Mouse (Mus musculus) Patski (cell line): ENCODE data around the gene Yaf2. TPM values are rescaled to one million over a fixed set of nuclear protein-coding genes. Genes with fewer than 3 reads are reported as not detected.

Source experiments
- ATAC-seq: fragments of 100-300 bp; one replicate; pipeline ENCODE4 v1.8.0; 2021
- CTCF ChIA-PET: fragments of 350-600 bp; sonication (Branson Sonifier 250); formaldehyde crosslinking; loops from one replicate; lab custom pipeline; 2022; ENCODE audit warnings: inconsistent platforms; lab: Charles Lee
- POLR2A ChIA-PET: fragments of 350-600 bp; sonication (Branson Sonifier 250); formaldehyde crosslinking; loops from one replicate; lab custom pipeline; 2022; ENCODE audit warnings: antibody characterized with exemption, inconsistent platforms; lab: Charles Lee
- DNase-seq: peaks from one replicate; pipeline ENCODE4 v3.0.0-alpha.2; 2011; ENCODE audit warnings: low read depth, low spot score
- H3K27me3 ChIP-seq: fragments of 371-371 bp; one replicate; pipeline ENCODE4 v1.5.1; 2021
- CTCF ChIP-seq: fragments of 100-300 bp; IDR thresholded peaks from one replicate; pipeline ENCODE4 v1.5.1; 2021
- in situ Hi-C: fragments of 300-500 bp; cut with MboI; formaldehyde crosslinking; loops from 3 replicates; pipeline ENCODE4 v1.11.1; 2018; ENCODE audit warnings: low pct_unique_long_range_greater_than_20kb, mixed read lengths
- polyA plus RNA-seq: library from polyadenylated mRNA; unstranded; gene quantifications from one replicate; pipeline ENCODE4 v1.2.3, GENCODE M21; 2021

Gene Yaf2
- polyA plus RNA-seq, 1 experiment from 2014 or later = 56.5 TPM

GRCm38 (mm10) chr15:93287628-93288027 lies 49.1 kb downstream of the Yaf2 start:
- in situ Hi-C loops = no loop called here
- no peaks in the 10 kb centered on the region for H3K27me3 ChIP-seq
- ChIA-PET POLR2A (no interaction called here), CTCF (interaction anchor here (1.2 kb wide), 1 partner anchor 28 kb away, joined by 3 read pairs; no protein-coding TSS in a partner anchor)
- DNase-seq = no peak
- no peak for ATAC-seq
- TF ChIP-seq CTCF = no peak

DNA sequence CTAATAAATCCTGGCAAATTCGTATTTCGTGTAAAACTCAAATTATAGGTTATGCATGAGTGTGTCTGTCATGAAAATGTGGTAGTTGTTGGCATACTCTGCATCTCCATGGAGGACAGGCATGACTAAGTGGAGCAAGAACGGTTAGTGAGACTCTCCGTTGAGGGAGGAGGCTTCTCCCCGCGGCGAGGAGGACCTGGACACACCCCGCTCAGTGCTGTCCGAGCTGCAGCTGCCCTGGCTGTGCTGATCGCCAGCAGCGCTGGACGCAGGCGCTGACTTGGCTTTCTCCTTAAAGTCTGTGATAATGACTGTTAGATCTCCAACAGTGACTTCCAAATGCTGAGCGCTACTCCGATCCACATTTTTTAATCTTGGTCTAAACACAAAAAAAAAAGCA lies 51.5 kb downstream of the Yaf2 start:
- in situ Hi-C loops = no loop called here
- ATAC-seq = no peak
- no peak for DNase-seq
- no peaks in the 10 kb centered on the region for H3K27me3 ChIP-seq
- TF ChIP-seq CTCF = no peak
- POLR2A ChIA-PET = no interaction called here
- CTCF ChIA-PET = interaction anchor here (0.9 to 2.4 kb wide), 3 partner anchors 9 to 13 kb away, joined by 3 to 7 read pairs (median 6); partner anchors contain the start of gene Gxylt1

- no peaks in the 10 kb centered on the region for H3K27me3 ChIP-seq
- ChIA-PET POLR2A (no interaction called here), CTCF (interaction anchor here (1.2 kb wide), 1 partner anchor 17 kb away, joined by 5 read pairs; no protein-coding TSS in a partner anchor)
- no peak for TF ChIP-seq CTCF
- in situ Hi-C loops = no loop called here
- ATAC-seq (no peak), DNase-seq (no peak)
Observed at GRCm38 (mm10) chr15:93284326-93284725, 52.4 kb downstream of the Yaf2 start.

GRCm38 (mm10) chr15:93283349-93283748 lies 53.4 kb downstream of the Yaf2 start:
- in situ Hi-C loops = no loop called here
- TF ChIP-seq CTCF = no peak
- ChIA-PET CTCF (no interaction called here), POLR2A (no interaction called here)
- ATAC-seq = no peak
- no peak for DNase-seq
- no peaks in the 10 kb centered on the region for H3K27me3 ChIP-seq

DNA sequence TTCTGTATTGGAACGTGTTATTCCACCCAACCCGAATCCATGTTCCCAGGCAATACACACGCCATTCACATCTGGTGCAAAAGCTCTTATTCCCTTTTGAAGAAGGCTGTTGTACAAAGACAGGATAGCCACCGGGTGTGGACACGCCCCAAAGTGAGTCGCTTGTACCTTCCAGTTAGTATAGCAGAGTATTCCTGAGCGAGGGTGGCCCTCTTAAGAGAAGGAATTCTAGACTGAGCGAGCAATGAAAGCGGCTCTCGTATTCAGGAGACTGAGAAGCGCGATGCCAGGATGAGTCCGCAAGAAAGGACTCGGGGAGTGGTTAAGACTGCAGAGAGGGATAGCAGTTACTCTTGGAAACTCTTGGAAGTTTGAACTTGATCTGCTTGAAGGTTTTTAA lies 60.5 kb downstream of the Yaf2 start:
- TF ChIP-seq CTCF = no peak
- POLR2A ChIA-PET = interaction anchor here (1.7 kb wide), 1 partner anchor 61 kb away, joined by 4 read pairs; the partner anchor contains the start of gene Yaf2
- no peaks in the 10 kb centered on the region for H3K27me3 ChIP-seq
- CTCF ChIA-PET = interaction anchor here (0.8 to 1.6 kb wide), 2 partner anchors 10 to 21 kb away, joined by 3 to 6 read pairs; no protein-coding TSS in a partner anchor
- no peak for DNase-seq
- in situ Hi-C loops = no loop called here
- no peak for ATAC-seq

DNA sequence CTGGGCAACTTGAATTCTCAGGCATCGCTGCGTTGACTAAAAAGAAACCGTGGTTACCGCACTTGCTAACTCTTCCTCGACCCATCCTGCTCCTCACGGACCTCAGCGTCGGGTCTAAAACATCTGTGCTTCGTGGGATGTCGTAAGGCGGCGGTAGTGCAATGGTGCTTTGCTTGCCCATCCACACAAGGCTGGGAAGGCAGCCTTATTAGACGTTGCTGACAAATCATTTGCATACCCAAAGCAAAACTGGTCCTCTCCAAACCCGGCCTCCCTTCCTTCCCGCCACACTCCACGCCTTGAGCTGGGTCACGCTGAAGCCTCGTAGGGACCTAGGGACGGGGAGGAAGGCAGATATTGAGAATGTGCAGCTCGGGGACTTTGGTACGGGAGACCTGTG lies 61.1 kb downstream of the Yaf2 start:
- in situ Hi-C loops = no loop called here
- ATAC-seq = peak; percentile 52
- H3K27me3 ChIP-seq = no peaks in the 10 kb centered on the region
- POLR2A ChIA-PET = interaction anchor here (1.7 kb wide), 1 partner anchor 61 kb away, joined by 4 read pairs; the partner anchor contains the start of gene Yaf2
- CTCF ChIA-PET = interaction anchor here (0.8 to 1.6 kb wide), 2 partner anchors 11 to 22 kb away, joined by 3 to 6 read pairs; no protein-coding TSS in a partner anchor
- DNase-seq = peak; percentile 13
- no peak for TF ChIP-seq CTCF

DNA sequence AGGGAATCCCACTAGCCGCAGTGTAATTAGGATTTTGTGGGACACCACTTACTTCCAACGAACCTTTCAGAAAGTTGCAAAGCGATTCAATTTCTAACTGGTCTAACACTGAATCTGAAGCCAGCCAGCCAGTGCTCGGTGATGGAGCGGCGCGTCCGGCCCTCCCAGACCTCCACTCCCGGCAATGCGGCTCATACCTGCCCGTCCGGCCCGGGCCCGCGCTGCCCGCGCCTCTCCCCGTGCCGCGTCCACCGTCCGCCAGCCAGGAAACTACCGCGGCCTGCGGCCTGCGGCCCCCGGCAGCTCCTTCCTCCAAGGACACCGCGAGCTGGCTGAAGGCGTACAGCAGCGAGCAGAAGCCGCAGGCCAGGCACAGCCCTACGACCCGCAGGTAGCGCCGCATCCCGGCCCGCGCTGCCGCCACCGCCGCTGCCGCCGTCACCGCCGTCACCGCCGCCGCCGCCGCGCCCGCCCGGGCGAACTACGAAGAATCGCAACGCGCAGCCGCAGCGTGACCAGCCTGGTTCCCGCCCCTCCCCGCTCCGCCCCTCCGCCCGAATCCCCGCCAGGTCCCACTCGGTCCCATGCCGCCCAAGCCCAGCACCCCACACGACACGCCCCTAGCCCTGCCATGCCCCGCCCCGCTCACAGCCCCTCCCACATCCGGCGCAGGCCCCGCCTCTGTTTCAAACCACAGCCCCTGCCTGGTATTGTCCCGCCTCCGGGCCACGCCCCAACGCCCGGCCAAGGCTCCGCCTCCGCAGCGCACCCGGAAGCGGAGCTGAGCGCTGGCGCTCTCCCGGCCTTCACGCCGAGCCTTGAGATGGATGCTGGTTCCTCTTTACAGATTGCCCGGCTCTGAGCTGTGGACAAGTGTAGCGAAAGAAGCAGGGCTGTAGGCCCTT lies 61.8 kb downstream of the Yaf2 start, which contains the start of gene Gxylt1:
Gene Gxylt1, minus strand, starts transcription at position 501 of the 905 bp plus-strand sequence.
- no peak for TF ChIP-seq CTCF
- no peaks in the 10 kb centered on the region for H3K27me3 ChIP-seq
- ATAC-seq (peak; percentile 95), DNase-seq (peak; percentile 76)
- ChIA-PET POLR2A (interaction anchor here (1.7 kb wide), 1 partner anchor 62 kb away, joined by 4 read pairs; the partner anchor contains the start of gene Yaf2), CTCF (interaction anchor here (0.9 to 1.5 kb wide), 3 partner anchors 9 to 11 kb away, joined by 3 to 4 read pairs (median 3); no protein-coding TSS in a partner anchor)
- in situ Hi-C loops = loop anchor here (25.0 kb wide), 1 partner anchor 1262 kb away; the partner anchor contains the start of genes Irak4 and Pus7l

GRCm38 (mm10) chr15:93273788-93274678 lies 62.7 kb downstream of the Yaf2 start:
- POLR2A ChIA-PET = interaction anchor here (1.4 kb wide), 1 partner anchor 11 kb away, joined by 4 read pairs; no protein-coding TSS in a partner anchor
- in situ Hi-C loops = loop anchor here (25.0 kb wide), 1 partner anchor 1263 kb away; the partner anchor contains the start of genes Irak4 and Pus7l

GRCm38 (mm10) chr15:93272948-93273347 lies 63.8 kb downstream of the Yaf2 start:
- TF ChIP-seq CTCF = no peak
- CTCF ChIA-PET = no interaction called here
- ATAC-seq (no peak), DNase-seq (no peak)
- POLR2A ChIA-PET = interaction anchor here (1.4 kb wide), 1 partner anchor 10 kb away, joined by 4 read pairs; no protein-coding TSS in a partner anchor
- H3K27me3 ChIP-seq = no peaks in the 10 kb centered on the region
- in situ Hi-C loops = loop anchor here (25.0 kb wide), 1 partner anchor 1264 kb away; the partner anchor contains the start of genes Irak4 and Pus7l

More at GRCm38 (mm10) chr15:93273788-93274678, 62.7 kb downstream of the Yaf2 start:
- TF ChIP-seq CTCF = no peak
- H3K27me3 ChIP-seq = no peaks in the 10 kb centered on the region
- CTCF ChIA-PET = interaction anchor here (0.9 to 1.5 kb wide), 3 partner anchors 9 to 12 kb away, joined by 3 to 4 read pairs (median 3); no protein-coding TSS in a partner anchor
- DNase-seq = no peak
- no peak for ATAC-seq
